ENCODE assay signal across 10 mouse cellular contexts in the genomic region with DNA sequence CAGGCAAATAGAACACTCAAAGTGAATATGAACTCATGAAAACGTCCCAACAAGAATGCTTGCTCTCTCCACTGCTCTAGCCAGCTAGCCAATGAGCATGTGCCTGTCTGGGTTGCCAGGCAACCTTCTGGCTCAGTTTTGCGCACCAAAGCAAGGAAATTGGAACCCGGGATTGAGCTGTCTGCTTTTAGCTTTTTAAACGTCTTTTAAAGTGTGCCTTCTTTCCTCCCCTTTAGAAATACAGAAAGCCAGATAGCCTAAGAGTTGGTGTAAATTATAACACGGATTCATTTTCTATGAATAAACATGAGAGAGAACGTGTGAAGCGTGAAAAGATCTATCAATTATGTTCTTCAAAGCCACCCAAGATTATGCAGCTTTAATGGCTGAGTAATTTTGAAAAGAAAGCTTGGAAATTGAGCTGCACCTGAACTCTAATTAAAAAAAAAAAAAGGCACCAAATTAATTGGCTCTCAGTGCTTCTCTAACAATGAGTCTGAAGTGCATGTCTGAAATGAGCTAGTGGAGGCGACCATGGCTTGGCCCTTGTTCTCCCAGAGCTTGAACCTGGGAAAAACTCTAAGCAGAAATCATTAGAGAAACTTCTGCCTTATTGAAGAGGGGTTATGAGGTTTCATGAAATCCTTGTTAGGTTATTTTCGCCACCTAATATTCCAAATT. TPM values are rescaled to one million over a fixed set of nuclear protein-coding genes. Genes with fewer than 3 reads are reported as not detected.
DNase-seq lines count a peak whose midpoint lies in the region; ATAC-seq lines count a peak whose summit lies in the region.
"Had no signal": no experiment of that assay in that cellular context is flagged by ENCODE, and none has a peak within 500 bp of the region (broad histone marks: within the 10 kb centered on the region; RNA-seq: fewer than 3 reads in every experiment).

No protein-coding gene starts in this region.

- H3K36me3 ChIP-seq in hindbrain, embryonic 13.5 days, result no peaks in the 10 kb centered on the region

- peak; percentile 44 to 56 for DNase-seq in cerebellum, postnatal 10 days
- no peak for DNase-seq in cerebellum, adult 8-10 months
- DNase-seq in left cerebral cortex, postnatal 10 days (ENCODE audit: extremely low spot score in 1 of 2, low spot score in 2 of 2), result peak; percentile 25 to 76
- DNase-seq in right cerebral cortex, postnatal 10 days (ENCODE audit: low spot score in 2 of 2), result peak; percentile 78 to 87
- DNase-seq in cerebellum, adult 9-10 months, result no peak
- DNase-seq in spleen, adult 12 weeks (ENCODE audit: low spot score), result no peak
- DNase-seq: lung, postnatal 10 days had no signal

- 22% methylated on average over 9 of the region's 9 CpGs for WGBS in hindbrain, embryonic 13.5 days

- peaks cover 15% of the 10 kb centered on the region for H3K4me1 ChIP-seq in hindbrain, embryonic 13.5 days (replicated peaks)

- no peaks in the 10 kb centered on the region for H3K9me3 ChIP-seq in hindbrain, embryonic 13.5 days

- H3K4me2 ChIP-seq in hindbrain, embryonic 13.5 days, result peak overlapping the region; percentile 34

- H3K27ac ChIP-seq in hindbrain, embryonic 13.5 days, result peak overlapping the region; percentile 70
- H3K27ac ChIP-seq: stomach, postnatal 0 days had no signal

- H3K27me3 ChIP-seq in hindbrain, embryonic 13.5 days, result peaks cover 2% of the 10 kb centered on the region; the same call in 1 of the 2 replicates

- intact Hi-C loops in left cerebral cortex, postnatal 10 days (cut with DNase I), result no loop called here

- H3K4me3 ChIP-seq in hindbrain, embryonic 13.5 days, result no peak overlapping the region

- ATAC-seq in hindbrain, embryonic 13.5 days (ENCODE audit: low FRiP score), result peak; percentile 89
- no peak for ATAC-seq in megakaryocyte, adult 5-6 weeks (ENCODE audit: poor library complexity, severe bottlenecking)

- H3K9ac ChIP-seq in hindbrain, embryonic 13.5 days, result no peak overlapping the region

RNA-seq across cellular contexts. Expression of a gene that starts 6.0 kb away (rescaled TPM):
- polyA plus RNA-seq in hindbrain, embryonic 13.5 days (2015; fragmentation: Nextera tagmentation; extraction: Ambion mirVana), result not detected in 2 replicates
- not detected for total RNA-seq in left cerebral cortex, postnatal 10 days (2021)
- total RNA-seq in megakaryocyte, adult 5-6 weeks (2015), result not detected in 2 replicates
- not detected in 2 replicates for total RNA-seq in megakaryocyte, adult 5-6 weeks (2017)

RNA-seq across cellular contexts. Expression of a gene that starts 48.1 kb away (rescaled TPM):
- 42.4 and 49.5 TPM in 2 replicates for polyA plus RNA-seq in hindbrain, embryonic 13.5 days (2015; fragmentation: Nextera tagmentation; extraction: Ambion mirVana)
- 10 to 100 TPM; 46.3 to 49.0 TPM for total RNA-seq in left cerebral cortex, postnatal 10 days (2021)
- total RNA-seq in megakaryocyte, adult 5-6 weeks (2015), result 15.2 and 17.8 TPM in 2 replicates
- 16.4 and 19.1 TPM in 2 replicates for total RNA-seq in megakaryocyte, adult 5-6 weeks (2017)

Comparison
In these comparisons a context has a peak if more than half of its experiments do, and no peak if none do; other contexts are left out.
1. DNase-seq: peak in cerebellum, postnatal 10 days (2 of 2), left cerebral cortex, postnatal 10 days (2 of 2) and right cerebral cortex, postnatal 10 days (2 of 2); none in cerebellum, adult 8-10 months (single experiment), cerebellum, adult 9-10 months (single experiment) and spleen, adult 12 weeks (single experiment).